Mouse (Mus musculus) hindlimb bud, embryonic 11.5 days (tissue): ENCODE measurements around the gene Nr1h4.

Experiments used
- DNase-seq: peaks from one replicate; pipeline ENCODE4 v3.0.0-alpha.2; 2012; ENCODE audit warnings: low read depth, low spot score; ENCODE audit errors: extremely low spot score

Gene Nr1h4

GRCm38 (mm10) chr10:89435920-89436319 lies 97.5 kb downstream of the Nr1h4 start:
- no peak for DNase-seq

GRCm38 (mm10) chr10:89435413-89435812 lies 98.0 kb downstream of the Nr1h4 start:
- DNase-seq, result no peak

- DNase-seq, result no peak
Observed at GRCm38 (mm10) chr10:89434509-89435210, 98.7 kb downstream of the Nr1h4 start.

- no peak for DNase-seq
Observed at GRCm38 (mm10) chr10:89432743-89433142, 100.6 kb downstream of the Nr1h4 start.

GRCm38 (mm10) chr10:89430751-89431150 lies 102.6 kb downstream of the Nr1h4 start:
- no peak for DNase-seq

GRCm38 (mm10) chr10:89424800-89425393 lies 108.5 kb downstream of the Nr1h4 start:
- no peak for DNase-seq

GRCm38 (mm10) chr10:89424217-89424616 lies 109.2 kb downstream of the Nr1h4 start:
- DNase-seq, result no peak

- DNase-seq, result no peak
Observed at GRCm38 (mm10) chr10:89423164-89423778, 110.1 kb downstream of the Nr1h4 start.

GRCm38 (mm10) chr10:89422504-89423158 lies 110.8 kb downstream of the Nr1h4 start:
- DNase-seq, result no peak

- DNase-seq, result no peak
Observed at GRCm38 (mm10) chr10:89417966-89418365, 115.4 kb downstream of the Nr1h4 start.

- DNase-seq, result no peak
Observed at GRCm38 (mm10) chr10:89415478-89415877, 117.9 kb downstream of the Nr1h4 start.

- DNase-seq, result no peak
Observed at GRCm38 (mm10) chr10:89407551-89407950, 125.8 kb downstream of the Nr1h4 start.

- DNase-seq, result no peak
Observed at GRCm38 (mm10) chr10:89406733-89407484, 126.5 kb downstream of the Nr1h4 start.

GRCm38 (mm10) chr10:89404936-89405335 lies 128.4 kb downstream of the Nr1h4 start:
- DNase-seq, result no peak
